Comparison of ENCODE assay signal across 9 mouse cellular contexts in the genomic region with DNA sequence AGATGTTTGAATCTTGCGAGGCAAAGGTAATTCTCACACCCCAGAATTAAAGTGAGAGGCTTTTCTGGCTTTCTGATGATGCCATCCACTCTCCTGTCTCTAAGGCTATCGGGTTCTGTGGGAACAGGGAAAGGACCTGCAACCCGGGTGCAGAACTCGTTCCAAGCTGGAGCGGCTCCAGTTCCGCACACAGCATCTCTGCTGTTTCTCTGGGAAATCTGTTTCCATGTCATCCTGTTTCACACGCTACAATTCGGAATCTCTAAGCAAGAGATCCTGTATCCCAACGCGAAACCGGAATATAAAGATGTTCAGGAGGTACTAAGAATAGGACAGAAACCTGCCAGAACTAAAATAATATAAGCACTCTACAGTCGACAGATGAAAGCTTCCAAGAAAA. TPM values are rescaled to one million over a fixed set of nuclear protein-coding genes. Genes with fewer than 3 reads are reported as not detected.
DNase-seq lines count a peak whose midpoint lies in the region; ATAC-seq and TF ChIP-seq lines count a peak whose summit lies in the region.
"Had no signal": no experiment of that assay in that cellular context is flagged by ENCODE, and none has a peak within 500 bp of the region (broad histone marks: within the 10 kb centered on the region; RNA-seq: fewer than 3 reads in every experiment).

No protein-coding gene starts in this region.

- H3K27ac ChIP-seq in heart, embryonic 14.5 days (replicated peaks in 1 of 2; ENCODE audit: control insufficient read depth in 1 of 2, insufficient read depth in 1 of 2, low read depth in 2 of 2, low read length in 2 of 2) = no peak overlapping the region
- no peak overlapping the region for H3K27ac ChIP-seq in forebrain, embryonic 11.5 days (ENCODE audit: low read depth, low read length)
- peak overlapping the region; percentile 83; the same call in 1 of the 2 replicates for H3K27ac ChIP-seq in midbrain, embryonic 10.5 days (replicated peaks)

- H3K4me2 ChIP-seq in heart, embryonic 14.5 days (ENCODE audit: low read length) = peak overlapping the region; percentile 100
- H3K4me2 ChIP-seq in forebrain, embryonic 11.5 days (ENCODE audit: low read depth, low read length, severe bottlenecking) = peak overlapping the region; percentile 93; the same call in 1 of the 2 replicates

- peak overlapping the region; percentile 9 to 63; a peak in 3 of 4 replicates for H3K4me3 ChIP-seq in heart, embryonic 14.5 days (ENCODE audit: control insufficient read depth in 1 of 2, insufficient read depth in 1 of 2, low read depth in 1 of 2, low read length in 2 of 2)
- peak overlapping the region; percentile 55 for H3K4me3 ChIP-seq in forebrain, embryonic 11.5 days (ENCODE audit: low read depth, low read length)
- peak overlapping the region; percentile 70 for H3K4me3 ChIP-seq in midbrain, embryonic 10.5 days

- H3K36me3 ChIP-seq in heart, embryonic 14.5 days (ENCODE audit: control insufficient read depth, insufficient read depth, low read length) = no peaks in the 10 kb centered on the region
- no peaks in the 10 kb centered on the region for H3K36me3 ChIP-seq in forebrain, embryonic 11.5 days (ENCODE audit: control insufficient read depth, insufficient read depth, low read length)
- H3K36me3 ChIP-seq in midbrain, embryonic 10.5 days = no peaks in the 10 kb centered on the region

- TF ChIP-seq POLR2A in brain, embryonic 14.5 days (IDR thresholded peaks at IDR 0.05; ENCODE audit: borderline replicate concordance, extremely low read depth, insufficient read depth, insufficient read length, poor library complexity, severe bottlenecking) = no peak

- no peak for DNase-seq in heart, adult 18-20 months
- peak; percentile 66 for DNase-seq in brain, embryonic 14.5 days (ENCODE audit: low read depth)
- no peak for DNase-seq in forebrain, embryonic 11.5 days (ENCODE audit: low spot score)
- peak; percentile 16 for DNase-seq in midbrain, embryonic 10.5 days (ENCODE audit: low spot score)
- no peak for DNase-seq in thymus, postnatal 25 days
- no peak for DNase-seq in kidney, postnatal 36 days
- no peak for DNase-seq in kidney, postnatal 25 days
- DNase-seq: lung, postnatal 10 days had no signal

- peaks cover 62% of the 10 kb centered on the region for H3K27me3 ChIP-seq in heart, embryonic 14.5 days (ENCODE audit: control insufficient read depth, insufficient read depth, low read length)
- peaks cover 35% of the 10 kb centered on the region for H3K27me3 ChIP-seq in forebrain, embryonic 11.5 days (ENCODE audit: control insufficient read depth, insufficient read depth, low read length)
- H3K27me3 ChIP-seq in midbrain, embryonic 10.5 days (ENCODE audit: low read depth, poor library complexity, severe bottlenecking) = peaks cover 72% of the 10 kb centered on the region

- peaks cover 0 to 7% of the 10 kb centered on the region in 2 experiments; a peak in 3 of 4 replicates for H3K4me1 ChIP-seq in heart, embryonic 14.5 days (ENCODE audit: control insufficient read depth in 2 of 2, insufficient read depth in 2 of 2, low read length in 2 of 2)
- H3K4me1 ChIP-seq in forebrain, embryonic 11.5 days (replicated peaks; ENCODE audit: control insufficient read depth, insufficient read depth, low read length) = peaks cover 11% of the 10 kb centered on the region
- H3K4me1 ChIP-seq in midbrain, embryonic 10.5 days = peaks cover 33% of the 10 kb centered on the region

- whole genome bisulfite sequencing in heart, embryonic 14.5 days = 40% methylated on average over 12 of the region's 12 CpGs
- 25% methylated on average over 12 of the region's 12 CpGs for WGBS in forebrain, embryonic 11.5 days
- WGBS in midbrain, embryonic 10.5 days = 27% methylated on average over 12 of the region's 12 CpGs

- H3K9ac ChIP-seq in heart, embryonic 14.5 days (ENCODE audit: low read length) = peak overlapping the region; percentile 69; the same call in 1 of the 2 replicates
- H3K9ac ChIP-seq in forebrain, embryonic 11.5 days (ENCODE audit: low read length) = peak overlapping the region; percentile 64

- TF ChIP-seq CTCF in brain, embryonic 14.5 days (IDR thresholded peaks at IDR 0.05; ENCODE audit: borderline replicate concordance, extremely low read depth, insufficient read depth, insufficient read length) = no peak

- H3K9me3 ChIP-seq in heart, embryonic 14.5 days (ENCODE audit: control insufficient read depth, low read length) = no peaks in the 10 kb centered on the region
- H3K9me3 ChIP-seq in forebrain, embryonic 11.5 days (ENCODE audit: control insufficient read depth, low read length) = no peaks in the 10 kb centered on the region
- H3K9me3 ChIP-seq in midbrain, embryonic 10.5 days (replicated peaks) = no peaks in the 10 kb centered on the region

- no peak for ATAC-seq in heart, embryonic 14.5 days (ENCODE audit: insufficient number of reproducible peaks, insufficient read depth, low FRiP score, low read depth)
- no peak for ATAC-seq in forebrain, embryonic 11.5 days (replicated peaks; ENCODE audit: low FRiP score)

RNA-seq across cellular contexts. Expression of a gene that starts 3.2 kb away (rescaled TPM):
- polyA plus RNA-seq in heart, embryonic 14.5 days (2014; fragmentation: Nextera tagmentation; extraction: Ambion mirVana) = 28.8 and 31.6 TPM in 2 replicates
- 1 to 10 TPM; 6.3 to 7.8 TPM for total RNA-seq in heart, adult 18-20 months (2021)
- 35.2 and 53.4 TPM in 2 replicates for polyA plus RNA-seq in brain, embryonic 14.5 days (2012; rRNA removed)
- 22.8 and 23.4 TPM in 2 replicates for polyA plus RNA-seq in forebrain, embryonic 11.5 days (2014; fragmentation: Nextera tagmentation; extraction: Ambion mirVana)
- polyA plus RNA-seq in midbrain, embryonic 10.5 days (2016; fragmentation: Nextera tagmentation; extraction: Ambion mirVana) = 11.0 and 23.7 TPM in 2 replicates

RNA-seq across cellular contexts. Expression of a gene that starts 53.1 kb away (rescaled TPM):
- polyA plus RNA-seq in heart, embryonic 14.5 days (2014; fragmentation: Nextera tagmentation; extraction: Ambion mirVana) = 0.12 and 0.55 TPM in 2 replicates
- total RNA-seq in heart, adult 18-20 months (2021) = not detected
- not detected in 2 replicates for polyA plus RNA-seq in brain, embryonic 14.5 days (2012; rRNA removed)
- 0.23 TPM in 1 of 2 replicates, not detected in the other for polyA plus RNA-seq in forebrain, embryonic 11.5 days (2014; fragmentation: Nextera tagmentation; extraction: Ambion mirVana)
- polyA plus RNA-seq in midbrain, embryonic 10.5 days (2016; fragmentation: Nextera tagmentation; extraction: Ambion mirVana) = 0.20 and 0.47 TPM in 2 replicates

Comparison
In these comparisons a context has a peak if more than half of its experiments do, and no peak if none do; other contexts are left out.
1. DNase-seq: peak in brain, embryonic 14.5 days (single experiment) and midbrain, embryonic 10.5 days (single experiment); none in heart, adult 18-20 months (0 of 2), forebrain, embryonic 11.5 days (single experiment), thymus, postnatal 25 days (single experiment), kidney, postnatal 36 days (0 of 2) and kidney, postnatal 25 days (0 of 2).
2. Peak in every context shown above with its lines, with median percentiles within 50 percentile points of each other: H3K4me3 ChIP-seq.